Mouse (Mus musculus) WW6 (cell line): ENCODE measurements around the gene Lrrc52.
A peak's percentile ranks its signal among the peaks of the same experiment; 100 is the strongest.

Experiments
- DNase-seq: peaks from one replicate; pipeline ENCODE4 v3.0.0-alpha.2; 2013; ENCODE audit warnings: low read depth, low spot score

The Lrrc52 gene

GRCm38 (mm10) chr1:167466765-167467426 is at the start of gene Lrrc52:
TSS of gene Lrrc52 (minus strand) at chr1:167466780.
- no peak for DNase-seq

GRCm38 (mm10) chr1:167511621-167512020 is 45.0 kb upstream of the Lrrc52 start:
- no peak for DNase-seq

GRCm38 (mm10) chr1:167506048-167506447 is 39.5 kb upstream of the Lrrc52 start:
- no peak for DNase-seq

GRCm38 (mm10) chr1:167505427-167505826 is 38.8 kb upstream of the Lrrc52 start:
- DNase-seq: no peak

GRCm38 (mm10) chr1:167499097-167499850 is 32.7 kb upstream of the Lrrc52 start:
- no peak for DNase-seq

- DNase-seq: peak; percentile 28
Measured at GRCm38 (mm10) chr1:167497991-167498390, 31.4 kb upstream of the Lrrc52 start.

GRCm38 (mm10) chr1:167497560-167497959 is 31.0 kb upstream of the Lrrc52 start:
- DNase-seq: no peak

GRCm38 (mm10) chr1:167491501-167491900 is 24.9 kb upstream of the Lrrc52 start:
- DNase-seq: no peak

- DNase-seq: no peak
Measured at GRCm38 (mm10) chr1:167487933-167488332, 21.4 kb upstream of the Lrrc52 start.

- DNase-seq: no peak
Measured at GRCm38 (mm10) chr1:167486959-167487680, 20.5 kb upstream of the Lrrc52 start.

- DNase-seq: no peak
Measured at GRCm38 (mm10) chr1:167482863-167483262, 16.3 kb upstream of the Lrrc52 start.

GRCm38 (mm10) chr1:167473585-167473984 is 7.0 kb upstream of the Lrrc52 start:
- DNase-seq: no peak

- DNase-seq: no peak
Measured at GRCm38 (mm10) chr1:167467916-167468315, 1.3 kb upstream of the Lrrc52 start.

GRCm38 (mm10) chr1:167457311-167457710 is 9.3 kb downstream of the Lrrc52 start:
- DNase-seq: no peak

- DNase-seq: no peak
Measured at GRCm38 (mm10) chr1:167453048-167453447, 13.5 kb downstream of the Lrrc52 start.

GRCm38 (mm10) chr1:167452456-167452855 is 14.1 kb downstream of the Lrrc52 start:
- no peak for DNase-seq

GRCm38 (mm10) chr1:167448598-167448997 is 18.0 kb downstream of the Lrrc52 start:
- no peak for DNase-seq

- no peak for DNase-seq
Measured at GRCm38 (mm10) chr1:167448088-167448487, 18.5 kb downstream of the Lrrc52 start.

- DNase-seq: peak; percentile 47
Measured at GRCm38 (mm10) chr1:167446516-167446915, 20.1 kb downstream of the Lrrc52 start.

- DNase-seq: no peak
Measured at GRCm38 (mm10) chr1:167445167-167445566, 21.4 kb downstream of the Lrrc52 start.

GRCm38 (mm10) chr1:167438231-167438885 is 28.2 kb downstream of the Lrrc52 start:
- no peak for DNase-seq

- no peak for DNase-seq
Measured at GRCm38 (mm10) chr1:167437091-167437490, 29.5 kb downstream of the Lrrc52 start.
